Mouse (Mus musculus): ENCODE results near the gene Nr5a1. TPM values are rescaled to one million over a fixed set of nuclear protein-coding genes. Genes with fewer than 3 reads are reported as not detected.
A peak's percentile ranks its signal among the peaks of the same experiment; 100 is the strongest.

The Nr5a1 gene
- polyA plus RNA-seq, 1 experiment from 2014 or later, result 0.33 TPM

- DNase-seq (ENCODE audit: extremely low spot score, low spot score), result peak; percentile 71
- WGBS, result 14% methylated on average over 27 of the region's 27 CpGs
- Histone ChIP-seq H3K36me3 (replicated peaks) (no peaks in the 10 kb centered on the region), H3K27ac (peak overlapping the region; percentile 75), H3K9me3 (no peaks in the 10 kb centered on the region), H3K27me3 (ENCODE audit: poor library complexity, severe bottlenecking) (peaks cover 100% of the 10 kb centered on the region), H3K4me1 (peaks cover 48% of the 10 kb centered on the region), H3K4me3 (peak overlapping the region; percentile 22)
Observed at GRCm38 (mm10) chr2:38697128-38698120, 16.9 kb downstream of the Nr5a1 start.

GRCm38 (mm10) chr2:38695770-38696169 is 18.6 kb downstream of the Nr5a1 start:
- no peaks in the 10 kb centered on the region for H3K36me3 ChIP-seq (replicated peaks)
- no peak overlapping the region for H3K4me3 ChIP-seq
- peaks cover 100% of the 10 kb centered on the region for H3K27me3 ChIP-seq (ENCODE audit: poor library complexity, severe bottlenecking)
- peak overlapping the region; percentile 75 for H3K27ac ChIP-seq
- H3K4me1 ChIP-seq, result peaks cover 57% of the 10 kb centered on the region
- DNase-seq (ENCODE audit: extremely low spot score, low spot score), result no peak
- no peaks in the 10 kb centered on the region for H3K9me3 ChIP-seq
- 26% methylated on average over 9 of the region's 9 CpGs for WGBS

- peak; percentile 44 for DNase-seq (ENCODE audit: extremely low spot score, low spot score)
- H3K27ac ChIP-seq, result no peak overlapping the region
- H3K4me3 ChIP-seq, result no peak overlapping the region
- 18% methylated on average over 8 of the region's 8 CpGs for WGBS
- peaks cover 61% of the 10 kb centered on the region for H3K4me1 ChIP-seq
- H3K36me3 ChIP-seq (replicated peaks), result no peaks in the 10 kb centered on the region
- no peaks in the 10 kb centered on the region for H3K9me3 ChIP-seq
- peaks cover 99% of the 10 kb centered on the region for H3K27me3 ChIP-seq (ENCODE audit: poor library complexity, severe bottlenecking)
Observed at GRCm38 (mm10) chr2:38691542-38691941, 22.8 kb downstream of the Nr5a1 start.

GRCm38 (mm10) chr2:38689881-38690280 is 24.5 kb downstream of the Nr5a1 start:
- no peaks in the 10 kb centered on the region for H3K9me3 ChIP-seq
- H3K36me3 ChIP-seq (replicated peaks), result no peaks in the 10 kb centered on the region
- no peak for DNase-seq (ENCODE audit: extremely low spot score, low spot score)
- peaks cover 60% of the 10 kb centered on the region for H3K4me1 ChIP-seq
- H3K27ac ChIP-seq, result peak overlapping the region; percentile 88
- H3K27me3 ChIP-seq (ENCODE audit: poor library complexity, severe bottlenecking), result peaks cover 91% of the 10 kb centered on the region
- no peak overlapping the region; the same call in 1 of the 2 replicates for H3K4me3 ChIP-seq
- WGBS, result 45% methylated on average over 1 of the region's 1 CpGs

- Histone ChIP-seq H3K27ac (peak overlapping the region; percentile 88), H3K4me3 (peak overlapping the region; percentile 50), H3K4me1 (peaks cover 59% of the 10 kb centered on the region), H3K9me3 (no peaks in the 10 kb centered on the region), H3K27me3 (ENCODE audit: poor library complexity, severe bottlenecking) (peaks cover 82% of the 10 kb centered on the region), H3K36me3 (replicated peaks) (no peaks in the 10 kb centered on the region)
- 2% methylated on average over 29 of the region's 29 CpGs for WGBS
- peak; percentile 84 for DNase-seq (ENCODE audit: extremely low spot score, low spot score)
Observed at GRCm38 (mm10) chr2:38688791-38689520, 25.4 kb downstream of the Nr5a1 start.

GRCm38 (mm10) chr2:38685746-38686145 is 28.6 kb downstream of the Nr5a1 start:
- Histone ChIP-seq H3K4me1 (peaks cover 50% of the 10 kb centered on the region), H3K36me3 (replicated peaks) (no peaks in the 10 kb centered on the region), H3K27me3 (ENCODE audit: poor library complexity, severe bottlenecking) (peaks cover 50% of the 10 kb centered on the region), H3K4me3 (no peak overlapping the region), H3K9me3 (no peaks in the 10 kb centered on the region), H3K27ac (0 out of 2 replicates have a peak overlapping the region, but pooled peaks have one; percentile 9)
- DNase-seq (ENCODE audit: extremely low spot score, low spot score), result no peak
- WGBS, result 85% methylated on average over 3 of the region's 3 CpGs

- Histone ChIP-seq H3K27ac (no peak overlapping the region), H3K36me3 (replicated peaks) (no peaks in the 10 kb centered on the region), H3K27me3 (ENCODE audit: poor library complexity, severe bottlenecking) (peaks cover 24% of the 10 kb centered on the region), H3K9me3 (no peaks in the 10 kb centered on the region), H3K4me1 (peaks cover 23% of the 10 kb centered on the region), H3K4me3 (no peak overlapping the region)
- DNase-seq (ENCODE audit: extremely low spot score, low spot score), result no peak
- 80% methylated on average over 5 of the region's 5 CpGs for WGBS
Observed at GRCm38 (mm10) chr2:38683083-38683482, 31.3 kb downstream of the Nr5a1 start.

- no peak overlapping the region for H3K4me3 ChIP-seq
- H3K4me1 ChIP-seq, result peaks cover 20% of the 10 kb centered on the region
- no peak overlapping the region for H3K27ac ChIP-seq
- whole genome bisulfite sequencing, result 91% methylated on average over 5 of the region's 5 CpGs
- H3K27me3 ChIP-seq (ENCODE audit: poor library complexity, severe bottlenecking), result peaks cover 15% of the 10 kb centered on the region; the same call in 1 of the 2 replicates
- H3K9me3 ChIP-seq, result no peaks in the 10 kb centered on the region
- DNase-seq (ENCODE audit: extremely low spot score, low spot score), result no peak
- H3K36me3 ChIP-seq (replicated peaks), result no peaks in the 10 kb centered on the region
Observed at GRCm38 (mm10) chr2:38682209-38682608, 32.1 kb downstream of the Nr5a1 start.

- 0 out of 2 replicates have a peak, but pooled peaks cover 4% of the 10 kb centered on the region for H3K4me1 ChIP-seq
- no peak for DNase-seq (ENCODE audit: extremely low spot score, low spot score)
- no peaks in the 10 kb centered on the region for H3K36me3 ChIP-seq (replicated peaks)
- no peak overlapping the region for H3K4me3 ChIP-seq
- no peaks in the 10 kb centered on the region for H3K27me3 ChIP-seq (ENCODE audit: poor library complexity, severe bottlenecking)
- no peaks in the 10 kb centered on the region for H3K9me3 ChIP-seq
- no peak overlapping the region for H3K27ac ChIP-seq
Observed at GRCm38 (mm10) chr2:38678947-38679346, 35.4 kb downstream of the Nr5a1 start.

GRCm38 (mm10) chr2:38675366-38675969 is 38.9 kb downstream of the Nr5a1 start:
- 66% methylated on average over 9 of the region's 9 CpGs for WGBS
- Histone ChIP-seq H3K27ac (no peak overlapping the region), H3K4me1 (0 out of 2 replicates have a peak, but pooled peaks cover 11% of the 10 kb centered on the region), H3K9me3 (no peaks in the 10 kb centered on the region), H3K36me3 (replicated peaks) (no peaks in the 10 kb centered on the region), H3K27me3 (ENCODE audit: poor library complexity, severe bottlenecking) (peaks cover 33% of the 10 kb centered on the region), H3K4me3 (no peak overlapping the region)
- no peak for DNase-seq (ENCODE audit: extremely low spot score, low spot score)

GRCm38 (mm10) chr2:38672496-38672895 is 41.8 kb downstream of the Nr5a1 start:
- Histone ChIP-seq H3K27me3 (ENCODE audit: poor library complexity, severe bottlenecking) (peaks cover 54% of the 10 kb centered on the region), H3K4me1 (peaks cover 22% of the 10 kb centered on the region), H3K9me3 (no peaks in the 10 kb centered on the region), H3K4me3 (no peak overlapping the region), H3K27ac (no peak overlapping the region), H3K36me3 (replicated peaks) (no peaks in the 10 kb centered on the region)
- no peak for DNase-seq (ENCODE audit: extremely low spot score, low spot score)
- WGBS, result 56% methylated on average over 11 of the region's 11 CpGs

GRCm38 (mm10) chr2:38668802-38669580 is 45.4 kb downstream of the Nr5a1 start:
- peak overlapping the region; percentile 36 for H3K4me3 ChIP-seq
- no peaks in the 10 kb centered on the region for H3K36me3 ChIP-seq (replicated peaks)
- H3K9me3 ChIP-seq, result no peaks in the 10 kb centered on the region
- no peak overlapping the region for H3K27ac ChIP-seq
- H3K4me1 ChIP-seq, result peaks cover 21% of the 10 kb centered on the region
- DNase-seq (ENCODE audit: extremely low spot score, low spot score), result peak; percentile 37
- 12% methylated on average over 17 of the region's 17 CpGs for WGBS
- H3K27me3 ChIP-seq (ENCODE audit: poor library complexity, severe bottlenecking), result peaks cover 54% of the 10 kb centered on the region
